Mouse (Mus musculus) hindbrain, embryonic 15.5 days (tissue): ENCODE results near the gene Gucy1b1. TPM values are rescaled to one million over a fixed set of nuclear protein-coding genes. Genes with fewer than 3 reads are reported as not detected.

Experiments
- ATAC-seq: fragments of 200-750 bp; cut with Nextera tagmentation; 2 replicates; pipeline ENCODE4 v1.8.0; 2017; ENCODE audit warnings: low read depth, moderate number of reproducible peaks, moderate TSS enrichment; ENCODE audit not compliant: low FRiP score
- H3K27ac ChIP-seq: fragments of 300-500 bp; sonication (generic); replicated peaks from 2 replicates; pipeline ENCODE4 v1.5.1; 2015; ENCODE audit warnings: mild to moderate bottlenecking, inconsistent platforms
- H3K27me3 ChIP-seq: fragments of 300-500 bp; sonication (generic); 2 replicates; pipeline ENCODE4 v1.6.1; 2015; ENCODE audit warnings: control low read depth, inconsistent platforms
- H3K36me3 ChIP-seq: fragments of 300-500 bp; sonication (generic); 2 replicates; pipeline ENCODE4 v1.6.1; 2015; ENCODE audit warnings: control low read depth, inconsistent platforms
- H3K4me1 ChIP-seq: fragments of 300-500 bp; sonication (generic); replicated peaks from 2 replicates; pipeline ENCODE4 v1.6.1; 2015; ENCODE audit warnings: control low read depth, inconsistent platforms
- H3K4me2 ChIP-seq: fragments of 300-500 bp; sonication (generic); 2 replicates; pipeline ENCODE4 v1.6.1; 2015; ENCODE audit warnings: moderate library complexity, mild to moderate bottlenecking, inconsistent platforms
- H3K4me3 ChIP-seq: fragments of 300-500 bp; sonication (generic); 2 replicates; pipeline ENCODE4 v1.5.1; 2015; ENCODE audit warnings: mild to moderate bottlenecking, inconsistent platforms
- H3K9ac ChIP-seq: fragments of 300-500 bp; sonication (generic); 2 replicates; pipeline ENCODE4 v1.6.1; 2015; ENCODE audit warnings: inconsistent platforms
- H3K9me3 ChIP-seq: fragments of 300-500 bp; sonication (generic); 2 replicates; pipeline ENCODE4 v1.6.1; 2016; ENCODE audit warnings: control low read depth, inconsistent platforms
- WGBS: fragments of 180-500 bp; shearing (Covaris S2); methylation state at CpG from one replicate; pipeline ENCODE4 v1.1.7; 2015; 5-methylcytosine and 5-hydroxymethylcytosine counted together
- microRNA-seq: library from miRNA; unstranded; fragments of <30 nt; microRNA quantifications from one replicate; pipeline ENCODE4, GENCODE M21; 2016
- polyA plus RNA-seq: library from polyadenylated mRNA; unstranded; fragments of >200 nt; fragmentation: Nextera tagmentation; extraction: Ambion mirVana; gene quantifications from 2 replicates; pipeline ENCODE4 v1.2.1, GENCODE M21; 2015

Gene Gucy1b1
- polyA plus RNA-seq, 1 experiment from 2014 or later = 50.9 TPM

GRCm38 (mm10) chr3:81983120-81983895 lies 91.2 kb downstream of the Gucy1b1 start:
- 80% methylated on average over 8 of the region's 8 CpGs for WGBS
- Histone ChIP-seq H3K4me1 (no peaks in the 10 kb centered on the region), H3K27me3 (no peaks in the 10 kb centered on the region), H3K36me3 (no peaks in the 10 kb centered on the region), H3K9me3 (no peaks in the 10 kb centered on the region), H3K9ac (no peak overlapping the region), H3K4me2 (no peak overlapping the region), H3K4me3 (no peak overlapping the region), H3K27ac (no peak overlapping the region)
- no peak for ATAC-seq

Small RNA genes lying within 50 kb of the gene (microRNA-seq; reads per million reads assigned to microRNA genes)
- not detected for gene Mir7010

Other genes with a start within 250 kb of the Gucy1b1 start
- gene Ctso, start 142.1 kb downstream of the Gucy1b1 start, polyA plus RNA-seq = 10.1 and 10.3 TPM in 2 replicates
- gene Tdo2, start 98.5 kb downstream of the Gucy1b1 start, polyA plus RNA-seq = 0.18 and 0.29 TPM in 2 replicates
- not detected in 2 replicates for gene Asic5, start 92.4 kb downstream of the Gucy1b1 start, polyA plus RNA-seq
- gene Gucy1a1, start 71.1 kb upstream of the Gucy1b1 start, polyA plus RNA-seq = 23.7 and 26.2 TPM in 2 replicates